Mouse (Mus musculus) kidney, adult 10 weeks (tissue): Measurements from ENCODE around the gene Syngap1. TPM values are rescaled to one million over a fixed set of nuclear protein-coding genes. Genes with fewer than 3 reads are reported as not detected.

Experiments used
- polyA plus RNA-seq: library from polyadenylated mRNA; stranded (reverse); fragments of 350-450 nt; fragmentation: Illumina TruSeq; extraction: RNeasy Lipid Tissue Mini Kit (QIAGEN cat#74804); gene quantifications from one replicate; pipeline ENCODE4 v1.2.3, GENCODE M21; 2014; ENCODE audit warnings: low read depth, low replicate concordance

Syngap1 gene
- 0.57 TPM for polyA plus RNA-seq

DNA sequence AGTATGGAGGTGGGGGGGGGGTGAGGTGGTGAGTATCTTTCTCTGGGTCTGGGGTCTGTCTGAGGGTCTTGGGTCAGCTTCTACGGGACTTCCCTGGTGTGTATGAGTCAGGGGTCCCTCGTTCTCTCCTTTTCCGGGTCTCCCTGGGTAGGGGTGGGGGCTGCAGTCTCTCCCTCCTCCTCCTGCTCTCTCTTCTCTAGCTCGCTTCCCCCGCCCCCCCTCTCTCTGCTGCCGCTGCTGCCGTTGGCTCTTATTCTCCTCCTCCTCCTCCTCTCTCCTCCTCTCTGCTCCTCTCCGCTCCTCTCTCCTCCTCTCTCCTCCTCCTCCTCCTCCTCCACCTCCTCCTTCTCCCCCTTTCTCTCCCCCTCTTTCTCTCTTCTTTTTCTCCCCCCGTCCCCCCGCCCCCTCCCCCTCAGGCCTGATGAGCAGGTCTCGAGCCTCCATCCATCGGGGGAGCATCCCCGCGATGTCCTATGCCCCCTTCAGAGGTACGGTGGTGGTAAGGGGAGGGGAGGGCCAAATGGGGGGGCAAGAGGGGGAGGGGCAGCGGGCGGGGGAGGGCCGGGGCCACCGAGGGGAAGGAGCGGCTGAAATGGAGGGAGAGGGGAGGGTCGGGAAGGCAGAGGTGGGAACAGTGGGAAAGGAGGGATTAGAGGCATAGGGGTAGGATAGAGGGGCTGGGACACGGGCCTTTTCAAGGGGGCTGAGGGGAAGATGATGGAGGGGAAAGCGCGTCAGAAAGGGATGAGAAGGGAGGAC lies at the start of gene Syngap1:
TSS of gene Syngap1 (plus strand) at position 223 of the 759 bp plus-strand sequence.

DNA sequence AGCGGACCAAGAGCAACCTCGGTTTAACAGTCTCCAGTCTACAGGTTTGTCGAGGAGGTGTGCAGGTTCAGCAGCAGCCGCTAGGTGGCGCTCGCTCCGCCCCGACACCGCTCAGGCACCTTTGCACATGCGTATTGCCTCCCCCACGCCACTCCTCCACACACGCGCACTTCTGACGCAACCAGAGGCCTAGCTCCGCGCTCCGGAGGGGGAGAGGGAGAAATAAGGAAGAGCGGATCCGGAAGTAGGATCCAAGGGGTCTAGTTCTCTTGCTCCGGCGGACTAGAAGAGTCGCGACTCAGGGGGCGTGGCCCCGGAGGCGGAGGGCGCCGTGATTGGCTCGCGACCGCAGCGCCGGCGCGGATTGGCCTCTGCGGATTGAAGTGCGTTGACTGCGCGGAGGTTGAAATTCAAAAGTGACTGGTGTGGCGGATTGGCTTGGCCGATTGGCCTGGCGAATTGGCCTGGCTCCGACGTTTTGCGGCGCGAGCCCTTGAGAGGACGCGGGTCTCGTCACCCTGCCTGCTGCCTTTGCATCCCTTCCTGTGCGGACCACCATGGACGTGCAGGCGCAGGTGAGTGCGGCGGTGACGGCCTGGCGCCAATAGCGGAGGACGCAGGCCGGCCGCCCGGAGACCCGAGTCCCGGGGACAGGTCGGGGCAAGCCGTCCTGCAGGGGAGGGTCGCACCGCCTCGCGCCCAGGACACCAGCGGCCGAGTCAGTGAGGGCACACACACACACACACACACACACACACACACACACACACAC lies 24.2 kb upstream of the Syngap1 start, which contains the start of gene Kifc5b:
TSS of gene Kifc5b (plus strand) at position 381 of the 772 bp plus-strand sequence.

DNA sequence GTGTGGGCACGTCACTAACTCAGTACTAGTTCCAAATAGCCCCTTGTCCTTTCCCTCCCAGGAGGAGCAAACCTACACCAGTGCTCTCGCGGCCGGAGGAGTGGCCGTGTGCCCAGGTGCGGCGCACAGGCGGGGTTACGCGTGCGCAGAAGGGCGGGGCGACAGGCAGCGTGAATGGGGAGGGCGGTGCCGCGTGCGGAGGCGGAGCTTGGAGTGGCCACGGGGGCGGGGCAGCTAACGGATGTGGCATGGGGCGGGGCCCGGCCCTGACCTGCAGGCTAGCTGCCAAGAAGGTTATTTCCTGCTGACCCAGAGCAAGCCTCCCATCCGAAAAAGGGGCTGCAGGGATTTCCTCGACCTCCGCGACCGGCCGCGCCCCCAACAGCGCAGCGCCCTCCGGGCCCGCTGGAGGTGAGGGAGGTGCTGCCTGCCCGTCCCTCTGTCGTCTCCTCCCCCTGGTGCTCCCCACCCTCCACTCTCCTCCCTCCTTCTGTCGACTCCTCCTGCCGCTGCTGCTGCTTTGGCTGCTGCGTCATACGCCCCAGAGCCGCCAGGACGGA lies 8.1 kb upstream of the Syngap1 start, which contains the start of gene Phf1:
TSS of gene Phf1 (plus strand) at position 214 of the 560 bp plus-strand sequence.

DNA sequence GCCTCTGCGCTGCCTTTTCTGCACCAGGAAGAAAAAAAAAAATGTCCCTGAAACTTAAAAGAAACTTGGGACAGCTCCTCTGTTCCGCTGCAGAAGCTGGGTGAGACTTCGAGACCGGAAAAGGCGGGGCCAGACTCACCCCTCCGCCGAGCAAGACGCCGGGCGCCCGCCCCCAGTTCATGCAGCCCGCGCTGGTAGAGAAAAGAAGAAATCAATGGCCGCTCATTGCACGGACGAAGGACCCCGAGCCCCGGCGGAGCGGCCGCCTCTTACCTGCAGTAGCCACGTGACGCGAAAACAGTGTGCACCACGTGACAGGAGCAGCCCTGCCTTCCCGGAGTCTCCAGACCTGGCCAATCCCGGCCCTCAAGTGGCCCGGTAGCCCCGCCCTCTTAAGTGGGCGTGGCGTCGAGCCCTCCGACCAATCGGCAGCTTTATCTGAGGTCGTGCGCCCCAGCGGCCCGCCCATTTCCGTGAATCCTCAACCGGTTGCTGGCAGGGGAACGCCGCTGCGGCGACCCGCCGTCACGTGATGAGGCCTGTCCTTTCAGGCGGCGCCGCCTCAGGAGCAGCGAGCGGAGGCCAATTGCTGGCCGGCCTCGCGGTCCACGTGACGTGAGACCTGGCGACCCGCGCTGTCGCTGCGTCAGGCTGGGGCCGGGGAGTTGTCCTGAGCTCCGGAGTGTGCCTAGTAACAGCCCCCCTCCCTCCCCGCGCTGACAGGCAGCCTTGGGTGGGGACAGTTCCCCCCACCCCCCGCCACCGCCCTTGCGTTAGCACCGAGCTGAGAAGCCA lies 1.7 kb upstream of the Syngap1 start, which contains the start of gene Cuta:
TSS of gene Cuta (minus strand) at position 392 of the 795 bp plus-strand sequence.

DNA sequence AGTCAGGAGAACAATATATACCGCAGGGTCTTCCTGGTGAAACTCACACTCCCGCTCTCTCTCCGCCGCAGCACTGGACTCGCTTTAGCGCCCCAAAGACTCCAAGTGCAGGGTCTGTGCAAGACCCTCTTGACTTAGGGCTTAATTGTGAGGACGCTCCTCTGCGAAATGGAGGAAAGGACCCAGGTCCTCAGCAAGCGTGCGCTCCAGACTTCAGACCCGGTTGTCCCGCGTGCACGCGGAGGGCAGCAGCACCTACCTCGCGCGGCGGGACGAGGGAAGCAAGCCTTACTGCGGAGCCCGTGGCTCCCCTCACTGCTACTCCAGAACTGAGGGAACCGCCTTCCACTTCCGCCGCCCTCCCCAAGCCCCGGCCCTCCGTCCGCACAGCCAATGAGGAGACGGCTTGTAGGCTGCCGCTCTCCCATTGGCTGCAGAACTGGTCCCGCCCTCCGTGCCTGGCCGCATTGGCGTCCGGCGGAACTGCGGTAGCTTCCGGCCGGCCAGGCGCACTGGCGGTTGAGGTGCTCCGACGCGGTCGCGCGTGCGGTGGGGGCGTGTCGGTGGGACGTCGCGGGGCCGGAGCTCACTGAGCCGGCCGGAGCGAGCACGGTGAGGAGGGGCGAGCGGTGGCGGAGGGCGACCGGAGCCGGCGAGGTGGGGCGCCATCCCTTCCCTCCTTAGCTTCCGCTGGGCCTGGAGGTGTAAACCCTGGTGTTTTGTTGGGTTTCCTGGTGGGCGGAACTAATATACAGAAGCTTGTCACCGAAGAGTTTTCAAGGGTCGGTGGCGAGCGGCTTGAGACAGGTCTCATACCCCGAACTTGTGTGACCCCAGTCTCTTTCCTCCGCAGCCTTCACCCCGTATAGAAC lies 31.9 kb downstream of the Syngap1 start, which contains the start of gene Zbtb9:
TSS of gene Zbtb9 (plus strand) at position 465 of the 872 bp plus-strand sequence.

Other genes starting within 250 kb of the Syngap1 start
- gene Crebrf, start 225.6 kb upstream of the Syngap1 start, polyA plus RNA-seq: 89.5 TPM
- gene Bnip1, start 160.2 kb upstream of the Syngap1 start, polyA plus RNA-seq: 14.7 TPM
- not detected for gene Nkx2-5, start 96.2 kb upstream of the Syngap1 start, polyA plus RNA-seq
- not detected for gene Kifc5b, start 24.2 kb upstream of the Syngap1 start, polyA plus RNA-seq
- gene Phf1, start 8.2 kb upstream of the Syngap1 start, polyA plus RNA-seq: 1.3 TPM
- 14.8 TPM for gene Cuta, start 1.7 kb upstream of the Syngap1 start, polyA plus RNA-seq
- gene Zbtb9, start 31.9 kb downstream of the Syngap1 start, polyA plus RNA-seq: 10.8 TPM
- 0.36 TPM for gene Bak1, start 87.8 kb downstream of the Syngap1 start, polyA plus RNA-seq
- 0.28 TPM for gene Itpr3, start 116.1 kb downstream of the Syngap1 start, polyA plus RNA-seq
- 5.7 TPM for gene Uqcc2, start 192.7 kb downstream of the Syngap1 start, polyA plus RNA-seq
- gene Ip6k3, start 226.5 kb downstream of the Syngap1 start, polyA plus RNA-seq: 0.16 TPM